ENCODE assay signal across 8 mouse cellular contexts in genomic region chr9:45828291-45828963, GRCm38 (mm10). TPM values are rescaled to one million over a fixed set of nuclear protein-coding genes. Genes with fewer than 3 reads are reported as not detected.
DNase-seq lines count a peak whose midpoint lies in the region; ATAC-seq lines count a peak whose summit lies in the region.

Gene Cep164 (minus strand): TSS chr9:45828691.

- under 1% methylated on average over 31 of the region's 31 CpGs for WGBS in hindbrain, embryonic 15.5 days

- no peaks in the 10 kb centered on the region for H3K9me3 ChIP-seq in hindbrain, embryonic 15.5 days

- H3K9ac ChIP-seq in hindbrain, embryonic 15.5 days = peak within 1 kb of the TSS; percentile 51

- H3K27ac ChIP-seq in hindbrain, embryonic 15.5 days (replicated peaks) = peak within 1 kb of the TSS; percentile 70

- peak; percentile 96 for ATAC-seq in hindbrain, embryonic 15.5 days (ENCODE audit: low FRiP score, low read depth)

- no peaks in the 10 kb centered on the region for H3K27me3 ChIP-seq in hindbrain, embryonic 15.5 days

- peak within 1 kb of the TSS; percentile 87 for H3K4me2 ChIP-seq in hindbrain, embryonic 15.5 days

- H3K4me1 ChIP-seq in hindbrain, embryonic 15.5 days (replicated peaks) = peaks cover 19% of the 10 kb centered on the region

- peak; percentile 87 for DNase-seq in T-cell, adult 2 months (ENCODE audit: low spot score)
- DNase-seq in cerebellum, postnatal 36 days = peak; percentile 84 to 86
- peak; percentile 85 to 91 for DNase-seq in frontal cortex, postnatal 36 days (ENCODE audit: low spot score in 2 of 2)
- DNase-seq in left cerebral cortex, adult 11 months (ENCODE audit: low spot score) = peak; percentile 88
- DNase-seq in lung, postnatal 4 days = peak; percentile 91 to 92
- peak; percentile 75 for DNase-seq in retina, postnatal 7 days (ENCODE audit: low read depth, low spot score)
- peak; percentile 67 for DNase-seq in urinary bladder, adult 2 months (ENCODE audit: low spot score)

- peak within 1 kb of the TSS; percentile 52 for H3K4me3 ChIP-seq in hindbrain, embryonic 15.5 days

- no peaks in the 10 kb centered on the region for H3K36me3 ChIP-seq in hindbrain, embryonic 15.5 days

RNA-seq across cellular contexts. Expression of gene Cep164, which starts in this region (rescaled TPM):
- 14.8 and 14.9 TPM in 2 replicates for polyA plus RNA-seq in hindbrain, embryonic 15.5 days (2015; fragmentation: Nextera tagmentation; extraction: Ambion mirVana)
- 28.5 and 31.6 TPM in 2 replicates for polyA plus RNA-seq in urinary bladder, adult 2 months (2012; rRNA removed)

Comparison
In these comparisons a context has a peak if more than half of its experiments do, and no peak if none do; other contexts are left out.
1. Peak in every context shown above with its lines: DNase-seq, ATAC-seq, H3K4me3 ChIP-seq and H3K27ac ChIP-seq.